Mouse (Mus musculus): ENCODE measurements around the gene Pmvk.
A peak's percentile ranks its signal among the peaks of the same experiment; 100 is the strongest.

Gene Pmvk

DNA sequence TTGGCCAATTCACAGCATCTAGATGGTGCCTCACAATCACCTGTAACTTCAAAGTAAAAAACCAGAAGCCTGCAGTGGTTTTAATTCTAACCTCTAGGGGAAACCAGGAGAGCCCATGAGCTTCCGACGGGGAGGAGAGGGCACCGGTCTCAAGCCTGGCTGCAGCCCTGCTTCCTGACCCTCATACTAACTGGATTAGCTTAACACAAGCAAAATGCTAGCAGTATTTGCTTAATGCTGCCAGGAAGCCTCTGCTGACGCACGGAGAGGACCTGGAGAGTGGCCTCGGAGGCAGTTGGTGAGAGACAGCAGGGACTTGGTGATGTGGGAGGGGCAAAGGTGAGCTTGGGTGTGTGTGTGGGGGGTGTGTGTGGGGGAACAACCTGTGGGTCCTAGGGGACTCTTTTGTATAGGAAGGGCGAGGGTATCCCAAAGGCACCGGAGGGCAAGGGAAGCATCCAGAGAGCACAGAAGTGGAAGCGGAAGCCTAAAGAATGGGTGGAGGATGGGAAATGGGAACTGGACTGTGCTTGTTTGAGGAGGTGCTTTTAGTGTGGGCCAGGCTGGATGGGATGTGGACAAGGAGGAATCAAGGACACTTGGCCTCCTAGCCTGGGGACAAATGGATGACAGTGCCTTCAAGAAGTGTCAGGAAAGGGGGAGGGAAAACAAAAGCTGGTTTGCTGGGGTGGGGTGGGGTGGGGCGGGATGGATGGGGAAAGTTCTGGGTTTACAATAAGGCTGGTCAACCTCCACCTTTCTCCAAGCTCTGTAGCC, at the start of gene Pmvk:
Gene Pmvk, plus strand, starts transcription at position 141 of the 777 bp plus-strand sequence.
- no peak for DNase-seq (ENCODE audit: low spot score in 2 of 2)

- DNase-seq (ENCODE audit: low spot score in 2 of 2) = no peak
Observed at GRCm38 (mm10) chr3:89406887-89407286, 47.5 kb upstream of the Pmvk start.

DNA sequence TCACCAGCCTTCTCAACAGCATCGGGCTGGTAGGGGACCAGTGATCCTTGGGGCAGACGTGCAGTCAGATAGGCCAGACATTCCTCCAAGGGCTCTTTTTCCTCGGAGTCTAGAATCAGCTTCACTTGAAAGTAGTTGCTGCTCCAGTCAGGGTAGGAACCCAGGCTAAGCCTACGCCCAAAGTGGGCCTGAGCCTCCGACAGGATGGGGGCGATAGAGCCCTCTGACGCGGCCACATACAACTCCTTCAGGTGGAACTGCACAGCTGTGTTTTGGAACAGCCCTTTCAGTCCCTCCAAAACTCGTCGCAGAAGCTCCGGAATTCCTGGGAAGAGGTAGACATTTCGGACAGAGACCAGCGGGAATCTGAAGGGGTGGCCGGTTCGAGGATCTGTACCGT, 45.9 kb upstream of the Pmvk start:
- no peak for DNase-seq (ENCODE audit: low spot score in 2 of 2)

DNA sequence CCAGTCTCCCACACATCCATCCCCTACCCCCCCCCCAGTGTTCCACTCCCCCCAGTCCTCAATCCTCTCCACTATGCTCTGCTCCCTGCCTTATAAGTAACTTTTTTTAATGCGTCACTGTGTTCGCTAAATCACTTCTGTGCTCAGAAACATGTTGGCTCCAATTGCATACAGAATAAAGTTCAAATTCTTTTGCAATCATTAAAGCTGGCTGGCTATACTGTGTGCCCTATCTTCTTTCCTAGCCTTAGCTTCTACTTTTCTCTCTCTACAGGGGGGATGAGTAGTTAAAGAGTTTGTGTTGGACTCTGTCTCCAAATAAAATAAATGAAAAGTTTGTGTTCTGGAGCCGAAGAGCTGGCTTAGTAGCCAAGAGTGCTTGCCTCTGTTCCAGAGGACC, 44.6 kb upstream of the Pmvk start:
- no peak for DNase-seq (ENCODE audit: low spot score in 2 of 2)

DNA sequence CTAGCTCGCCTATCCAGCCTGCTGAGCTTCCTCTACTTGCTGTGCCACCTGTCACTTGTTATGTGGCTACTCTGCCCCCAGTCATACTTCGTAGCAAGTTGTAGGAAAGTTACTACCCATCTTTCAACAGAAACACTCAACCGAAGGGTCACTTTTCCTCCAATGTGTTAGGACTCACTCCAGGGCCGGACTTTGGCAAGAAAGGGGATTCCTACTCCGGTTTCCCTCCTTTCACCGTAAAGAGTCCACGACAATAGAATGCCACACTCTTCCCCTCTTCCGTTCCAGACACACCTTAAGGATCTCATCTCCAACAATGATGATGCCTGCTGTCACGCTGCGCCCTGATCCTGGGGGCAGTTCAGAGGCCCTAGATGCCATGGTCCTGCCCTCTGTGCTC, 43.5 kb upstream of the Pmvk start:
- no peak for DNase-seq (ENCODE audit: low spot score in 2 of 2)

DNA sequence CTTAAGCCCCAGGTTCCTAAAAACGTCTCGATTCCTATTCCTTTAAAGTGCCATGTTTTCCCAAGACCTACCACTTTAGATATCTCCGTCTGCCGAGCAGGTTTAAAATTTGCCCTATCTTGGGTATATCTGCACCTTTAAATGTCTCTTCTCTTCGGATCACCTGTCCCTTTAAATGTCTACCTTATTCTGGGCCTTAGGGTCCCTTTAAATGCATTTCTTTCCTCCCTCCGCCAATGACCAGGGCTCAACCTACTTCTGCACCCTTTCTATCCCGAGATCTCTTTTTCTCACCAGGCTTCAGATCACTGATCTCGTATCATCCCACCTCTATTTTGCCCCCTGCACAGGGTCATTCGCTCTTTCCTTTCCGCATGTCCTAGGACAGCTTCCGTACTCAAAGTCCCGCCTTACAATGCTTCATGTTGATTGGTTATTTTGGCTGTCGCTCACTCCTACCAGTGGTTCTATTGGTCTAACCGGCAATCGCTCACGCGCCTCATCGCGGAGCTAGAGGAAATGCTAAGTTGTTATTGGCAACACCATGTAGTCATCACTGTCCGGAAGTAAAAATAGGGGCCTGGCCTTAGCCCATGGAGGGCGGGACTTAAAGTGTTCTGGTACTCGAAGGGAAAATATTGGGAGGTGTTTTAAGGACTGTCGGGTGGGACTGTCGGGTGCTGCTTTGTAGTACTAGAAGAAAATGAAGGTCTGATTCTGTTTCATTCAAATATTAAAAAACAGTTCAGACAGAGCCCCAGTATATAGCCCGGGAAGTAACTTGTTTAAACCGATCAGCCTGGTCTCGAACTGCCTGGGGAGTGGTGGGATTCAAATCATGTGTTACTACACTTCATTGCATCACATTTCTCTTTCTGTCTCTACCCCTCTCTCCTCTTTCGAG, 42.6 kb upstream of the Pmvk start, which contains the start of gene Flad1:
Gene Flad1, minus strand, starts transcription at position 381 of the 904 bp plus-strand sequence.
- peak; percentile 100 for DNase-seq (ENCODE audit: low spot score in 2 of 2)

DNA sequence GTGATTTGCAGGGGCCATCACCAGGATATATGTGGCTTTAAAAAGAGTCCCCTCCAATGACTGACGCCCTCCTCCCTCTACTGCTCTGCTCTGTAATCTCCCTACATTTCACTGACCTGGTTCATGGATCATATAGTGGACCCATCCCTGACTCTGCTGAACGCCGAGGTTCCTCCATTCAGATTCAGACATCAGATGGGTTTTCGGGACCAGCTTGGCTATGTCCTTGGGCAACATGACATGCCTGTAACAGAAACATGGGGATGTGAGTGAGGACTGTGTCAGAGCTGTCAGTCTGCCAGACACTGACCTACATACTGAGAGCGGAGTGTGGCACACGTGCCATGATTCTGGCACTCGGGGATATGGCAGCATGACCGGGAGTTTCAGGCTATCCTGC, 38.2 kb upstream of the Pmvk start:
- DNase-seq (ENCODE audit: low spot score in 2 of 2) = no peak

DNA sequence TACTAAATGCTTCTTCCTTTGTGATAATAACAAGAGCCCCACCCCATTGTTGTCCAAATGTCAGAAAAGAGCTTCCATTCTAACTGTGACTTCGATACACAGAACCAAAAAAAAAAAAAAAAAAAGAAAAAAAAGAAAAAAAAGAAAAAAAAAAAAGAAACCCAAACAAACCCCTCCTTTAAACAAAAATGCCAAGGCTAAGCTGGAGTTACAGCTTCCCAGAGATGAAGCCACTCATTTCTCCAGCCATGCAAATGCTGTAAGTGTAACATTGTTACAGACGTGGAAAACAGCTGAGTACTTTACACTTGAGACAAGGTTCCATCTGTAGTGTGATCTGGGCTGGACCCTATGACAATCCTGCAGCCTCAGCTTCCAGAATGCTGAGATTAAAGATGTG, 37.2 kb upstream of the Pmvk start:
- no peak for DNase-seq (ENCODE audit: low spot score in 2 of 2)

- DNase-seq (ENCODE audit: low spot score in 2 of 2) = no peak
Observed at GRCm38 (mm10) chr3:89417840-89418169, 36.5 kb upstream of the Pmvk start.

- peak; percentile 80 to 85 for DNase-seq (ENCODE audit: low spot score in 2 of 2)
Observed at GRCm38 (mm10) chr3:89418170-89418860, 36.0 kb upstream of the Pmvk start, which contains the start of the genes Cks1b and Shc1. Cks1b (minus strand) TSS chr3:89418383. Shc1 (plus strand) TSS chr3:89418443.

DNA sequence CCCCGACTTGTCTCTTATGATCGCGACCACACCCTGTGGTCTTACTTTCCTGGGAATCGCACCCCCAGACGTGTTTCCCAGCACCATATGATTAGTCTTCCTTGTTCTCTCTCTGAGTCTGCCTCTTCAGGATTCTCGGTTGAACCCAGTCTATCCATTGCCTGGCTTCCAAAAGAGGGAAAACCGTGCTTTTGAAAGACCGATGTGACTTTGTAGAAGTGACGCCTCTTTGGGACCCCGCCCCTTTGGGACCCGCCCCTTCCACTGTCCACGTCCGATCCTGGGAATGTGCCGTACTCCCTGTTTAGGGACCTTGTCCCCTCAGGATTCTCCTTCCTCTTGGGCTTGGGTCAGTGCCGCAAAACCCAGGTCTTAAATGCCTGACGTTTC, 35.5 kb upstream of the Pmvk start:
- DNase-seq (ENCODE audit: low spot score in 2 of 2) = no peak

DNA sequence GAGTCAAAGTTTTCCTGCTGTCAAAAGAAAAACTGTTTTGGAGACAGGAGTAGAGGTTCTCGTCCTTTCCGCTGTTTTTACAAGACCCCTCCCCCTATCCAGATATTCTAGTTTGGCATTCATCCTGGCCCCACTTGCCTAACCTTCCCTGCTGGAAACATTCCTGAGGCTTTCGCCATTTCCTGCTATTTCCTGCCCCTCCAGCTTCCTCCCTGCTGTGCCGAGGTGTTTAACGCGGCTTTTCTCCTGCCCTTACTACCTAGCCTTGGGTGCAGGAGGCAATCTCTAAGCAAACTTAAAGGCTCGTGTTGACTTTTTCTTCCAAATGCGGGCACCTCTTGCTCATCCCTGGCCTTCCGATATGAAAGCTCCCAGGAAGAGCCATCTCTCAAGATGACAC, 34.8 kb upstream of the Pmvk start:
- DNase-seq (ENCODE audit: low spot score in 2 of 2) = no peak

DNA sequence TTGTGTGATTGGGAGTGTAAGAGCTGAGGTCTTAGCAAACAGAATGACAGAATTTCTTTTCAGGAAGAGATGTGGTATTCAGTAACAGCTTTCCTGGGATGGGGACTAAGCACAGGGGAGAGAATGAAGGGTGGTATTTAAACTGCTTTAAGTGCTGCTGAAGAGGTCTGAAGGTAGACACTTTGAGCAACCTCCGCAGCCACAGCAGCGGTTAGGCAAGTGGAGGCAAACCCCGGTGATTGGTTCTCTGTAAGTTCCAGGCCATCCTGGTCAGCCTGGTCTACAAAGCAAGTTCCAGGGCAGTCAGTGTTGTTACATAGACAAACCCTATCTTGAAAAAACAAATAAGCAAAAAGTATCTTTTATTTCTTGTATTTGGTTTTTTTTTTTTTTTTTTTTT, 34.4 kb upstream of the Pmvk start:
- DNase-seq (ENCODE audit: low spot score in 2 of 2) = no peak

DNA sequence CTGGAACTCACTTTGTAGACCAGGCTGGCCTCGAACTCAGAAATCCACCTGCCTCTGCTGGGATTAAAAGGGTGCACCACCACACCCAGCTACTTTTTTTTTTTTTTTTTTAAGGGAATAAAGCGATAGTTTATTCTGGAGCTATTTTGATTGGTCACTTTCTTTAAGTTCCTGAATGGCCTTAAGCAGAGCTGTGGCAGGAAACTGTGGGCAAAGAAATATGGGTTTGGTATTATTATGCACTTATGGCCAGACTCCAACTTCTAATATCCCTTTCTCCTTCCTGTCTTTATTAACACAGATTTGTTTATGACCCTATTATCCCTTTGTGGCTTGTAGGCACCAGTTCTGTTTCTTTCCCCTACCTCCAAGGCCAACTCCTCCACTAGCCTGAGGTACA, 33.9 kb upstream of the Pmvk start:
- no peak for DNase-seq (ENCODE audit: low spot score in 2 of 2)

GRCm38 (mm10) chr3:89421002-89421774, 33.2 kb upstream of the Pmvk start:
- peak; percentile 40 to 51 for DNase-seq (ENCODE audit: low spot score in 2 of 2)

DNA sequence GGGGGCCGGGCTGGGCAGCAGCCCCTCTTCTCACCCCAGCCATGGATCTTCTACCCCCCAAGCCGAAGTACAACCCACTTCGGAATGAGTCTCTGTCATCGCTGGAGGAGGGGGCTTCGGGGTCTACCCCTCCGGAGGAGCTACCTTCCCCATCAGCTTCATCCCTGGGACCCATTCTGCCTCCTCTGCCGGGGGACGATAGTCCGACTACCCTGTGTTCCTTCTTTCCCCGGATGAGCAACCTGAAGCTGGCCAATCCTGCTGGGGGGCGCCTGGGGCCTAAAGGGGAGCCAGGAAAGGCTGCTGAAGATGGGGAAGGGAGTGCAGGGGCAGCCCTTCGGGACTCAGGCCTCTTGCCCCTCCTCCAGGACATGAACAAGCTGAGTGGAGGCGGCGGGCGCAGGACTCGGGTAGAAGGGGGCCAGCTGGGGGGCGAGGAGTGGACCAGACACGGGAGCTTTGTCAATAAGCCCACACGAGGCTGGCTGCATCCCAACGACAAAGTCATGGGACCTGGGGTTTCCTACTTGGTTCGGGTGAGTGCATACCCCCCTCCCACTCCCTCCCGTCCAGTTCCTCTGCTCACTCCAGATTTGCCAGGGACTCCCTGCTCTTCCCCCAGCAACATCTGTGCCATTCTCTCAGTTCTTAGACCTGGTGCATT, 32.4 kb upstream of the Pmvk start:
- no peak for DNase-seq (ENCODE audit: low spot score in 2 of 2)

DNA sequence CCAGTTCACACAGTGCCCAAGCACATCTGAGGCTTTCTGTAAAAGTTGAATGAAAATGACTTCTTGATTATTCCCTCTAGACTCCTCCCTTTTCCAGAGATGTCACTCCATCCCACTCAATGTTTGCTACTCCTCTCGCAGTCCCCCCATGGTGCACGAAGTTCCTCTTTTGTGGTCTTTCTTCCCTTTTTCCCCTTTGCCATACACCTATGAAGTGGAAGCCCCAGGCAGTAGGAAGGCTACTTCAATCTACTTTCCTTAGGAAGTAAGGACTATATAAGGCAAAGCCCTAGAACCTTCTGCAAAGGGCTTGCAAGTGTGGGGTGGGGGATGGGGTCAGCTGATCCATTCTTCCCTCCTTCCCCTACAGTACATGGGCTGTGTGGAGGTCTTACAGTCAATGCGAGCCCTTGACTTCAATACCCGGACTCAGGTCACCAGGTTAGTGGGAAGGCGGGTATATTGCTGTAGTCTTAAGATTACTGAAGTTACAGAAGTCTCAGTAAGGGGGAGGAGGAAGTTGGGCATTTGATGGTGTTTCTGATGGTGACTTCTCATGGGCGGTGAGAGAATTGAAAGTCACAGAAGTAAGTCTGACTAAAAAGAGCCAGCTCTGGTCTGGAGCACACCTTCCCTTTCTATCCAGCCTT, 31.7 kb upstream of the Pmvk start:
- DNase-seq (ENCODE audit: low spot score in 2 of 2) = no peak

GRCm38 (mm10) chr3:89424416-89425140, 29.8 kb upstream of the Pmvk start:
- no peak for DNase-seq (ENCODE audit: low spot score in 2 of 2)

DNA sequence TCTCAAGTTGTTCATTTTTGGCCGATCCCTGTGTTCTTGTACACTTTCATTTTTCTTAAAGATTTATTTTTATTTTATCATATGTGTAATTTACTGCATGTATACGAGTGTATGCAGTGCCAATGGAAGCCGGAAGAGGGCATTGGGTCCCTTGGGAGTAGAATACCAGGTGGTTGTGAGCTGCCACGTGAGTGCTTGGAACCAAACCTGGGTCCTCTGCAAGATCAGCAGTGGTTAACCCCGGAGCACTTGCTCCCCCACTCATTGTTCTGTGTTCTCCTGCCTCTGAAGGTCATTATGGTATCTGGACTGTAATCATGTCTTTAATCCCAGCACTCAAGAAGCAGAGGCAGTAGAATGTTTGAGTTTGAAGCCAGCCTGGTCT, 29.2 kb upstream of the Pmvk start:
- DNase-seq (ENCODE audit: low spot score in 2 of 2) = no peak

DNA sequence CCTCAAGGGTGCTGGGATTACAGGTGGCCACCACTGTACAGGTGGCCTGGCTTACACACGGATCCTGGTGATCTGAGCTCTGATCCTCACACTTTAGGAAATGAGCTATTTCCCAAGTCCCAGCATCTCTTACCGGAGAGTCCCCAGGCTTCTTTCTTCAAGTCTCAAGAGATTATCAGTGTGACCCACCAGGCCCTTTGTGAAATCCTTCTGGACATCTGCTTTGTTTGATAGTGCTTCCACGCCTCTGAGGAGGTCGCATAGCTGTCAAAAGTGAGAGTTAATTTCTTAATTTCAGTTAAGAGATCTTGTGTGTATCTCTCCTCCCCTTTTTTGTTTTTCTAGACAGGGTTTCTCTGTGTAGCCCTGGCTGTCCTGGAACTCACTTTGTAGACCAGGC, 28.5 kb upstream of the Pmvk start:
- no peak for DNase-seq (ENCODE audit: low spot score in 2 of 2)

All from frontal cortex, postnatal 25 days (tissue).